Mouse (Mus musculus): Measurements from ENCODE around the gene St6galnac3.

DNA sequence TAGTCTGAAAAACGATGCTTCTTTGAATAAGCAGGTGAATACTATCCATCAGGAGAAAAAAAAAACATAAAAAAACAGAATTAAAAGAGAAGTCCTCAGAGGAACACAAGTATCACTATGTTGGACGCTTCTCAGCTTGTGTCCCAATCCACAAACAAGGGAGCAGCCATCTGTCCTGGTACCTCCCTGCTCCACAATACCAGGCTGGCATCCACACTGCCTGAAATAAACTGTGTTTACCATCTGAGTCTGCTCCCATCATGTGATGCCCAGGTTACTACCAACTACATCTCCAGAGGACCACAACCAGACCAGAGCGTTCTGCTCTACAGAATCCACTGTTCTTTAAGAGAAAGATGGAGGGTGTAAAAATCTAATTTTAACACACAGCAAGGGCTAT is 118.6 kb downstream of the St6galnac3 start:
- TF ChIP-seq CTCF (IDR thresholded peaks at IDR 0.05; ENCODE audit: borderline replicate concordance, extremely low read depth, insufficient read depth, insufficient read length) = no peak
- TF ChIP-seq POLR2A (IDR thresholded peaks at IDR 0.05; ENCODE audit: borderline replicate concordance, extremely low read depth, insufficient read depth, insufficient read length, poor library complexity, severe bottlenecking) = no peak
